Mouse (Mus musculus) left cerebral cortex, postnatal 25 days (tissue): ENCODE measurements around the gene Pik3c2a. TPM values are rescaled to one million over a fixed set of nuclear protein-coding genes. Genes with fewer than 3 reads are reported as not detected.
"Not testable (repeated sequence)": the region's sequence is repeated elsewhere in the genome, so short reads cannot be mapped to it uniquely, and the experiment has no call there.

Experiments
- DNase-seq, 2 experiments: peaks; one replicate each; pipeline ENCODE4 v3.0.0; 2022; ENCODE audit warnings: low spot score in 2 of 2, mixed read lengths in 1 of 2
- intact Hi-C: fragments of 180-260 bp; cut with DNase I; formaldehyde crosslinking; loops from one replicate; pipeline ENCODE4 v1.15.1; 2025
- total RNA-seq, 2 experiments: library from RNA; stranded (reverse); gene quantifications; 2 replicates each; pipeline ENCODE4 v1.2.3; 2021

The Pik3c2a gene
- total RNA-seq, 2 experiments from 2014 or later = 22.3 to 27.9 TPM

- DNase-seq = no peak
- intact Hi-C loops = no loop called here
Observed at GRCm38 (mm10) chr7:116425771-116426170, 17.5 kb downstream of the Pik3c2a start.

- DNase-seq = no peak
- intact Hi-C loops = no loop called here
Observed at GRCm38 (mm10) chr7:116421081-116421480, 22.2 kb downstream of the Pik3c2a start.

- intact Hi-C loops = no loop called here
- no peak for DNase-seq
Observed at GRCm38 (mm10) chr7:116409438-116409837, 33.8 kb downstream of the Pik3c2a start.

- intact Hi-C loops = no loop called here
- DNase-seq = no peak
Observed at GRCm38 (mm10) chr7:116392329-116392728, 50.9 kb downstream of the Pik3c2a start.

GRCm38 (mm10) chr7:116387389-116387788 lies 55.9 kb downstream of the Pik3c2a start:
- DNase-seq, intact Hi-C loops: not testable (repeated sequence)

GRCm38 (mm10) chr7:116379181-116379580 lies 64.1 kb downstream of the Pik3c2a start:
- DNase-seq, intact Hi-C loops: not testable (repeated sequence)

GRCm38 (mm10) chr7:116374284-116374683 lies 69.0 kb downstream of the Pik3c2a start:
- no peak for DNase-seq
- intact Hi-C loops = no loop called here

GRCm38 (mm10) chr7:116336226-116336625 lies 107.0 kb downstream of the Pik3c2a start:
- peak; percentile 42 to 49 for DNase-seq
- intact Hi-C loops = no loop called here

GRCm38 (mm10) chr7:116335133-116335532 lies 108.1 kb downstream of the Pik3c2a start:
- DNase-seq = no peak
- intact Hi-C loops = no loop called here

GRCm38 (mm10) chr7:116334669-116335038 lies 108.6 kb downstream of the Pik3c2a start:
- intact Hi-C loops = no loop called here
- peak in 1 of 2 experiments; percentile 9 for DNase-seq

GRCm38 (mm10) chr7:116333713-116334668 lies 109.3 kb downstream of the Pik3c2a start, which contains the start of gene Rps13:
Gene Rps13 (minus strand): TSS chr7:116334195.
- peak; percentile 99 for DNase-seq
- intact Hi-C loops = no loop called here

GRCm38 (mm10) chr7:116331246-116331645 lies 112.0 kb downstream of the Pik3c2a start:
- intact Hi-C loops = no loop called here
- DNase-seq = peak in 1 of 2 experiments; percentile 81

GRCm38 (mm10) chr7:116329858-116330257 lies 113.4 kb downstream of the Pik3c2a start:
- no peak for DNase-seq
- intact Hi-C loops = no loop called here

- intact Hi-C loops = no loop called here
Observed at GRCm38 (mm10) chr7:116328777-116329176, 114.5 kb downstream of the Pik3c2a start.

GRCm38 (mm10) chr7:116327901-116328300 lies 115.3 kb downstream of the Pik3c2a start:
- no peak for DNase-seq
- intact Hi-C loops = no loop called here

More at GRCm38 (mm10) chr7:116328777-116329176, 114.5 kb downstream of the Pik3c2a start:
- DNase-seq = no peak

GRCm38 (mm10) chr7:116323331-116323964 lies 119.8 kb downstream of the Pik3c2a start:
- DNase-seq = peak; percentile 60 to 70
- intact Hi-C loops = loop anchor here (1.0 to 5.0 kb wide), 2 partner anchors 77 to 161 kb away; no protein-coding TSS in a partner anchor

GRCm38 (mm10) chr7:116309456-116309855 lies 133.8 kb downstream of the Pik3c2a start:
- no peak for DNase-seq
- intact Hi-C loops = no loop called here

- no peak for DNase-seq
- intact Hi-C loops = no loop called here
Observed at GRCm38 (mm10) chr7:116308632-116308991, 134.6 kb downstream of the Pik3c2a start.

GRCm38 (mm10) chr7:116307871-116308631 lies 135.2 kb downstream of the Pik3c2a start, which contains the start of gene Plekha7:
Gene Plekha7 (minus strand): TSS chr7:116308376.
- intact Hi-C loops = no loop called here

More at GRCm38 (mm10) chr7:116307871-116308631, 135.2 kb downstream of the Pik3c2a start, which contains the start of gene Plekha7:
- DNase-seq = no peak
